Mouse (Mus musculus): ENCODE data around the gene Olfr944. TPM values are rescaled to one million over a fixed set of nuclear protein-coding genes. Genes with fewer than 3 reads are reported as not detected.

The Olfr944 gene
- not detected in 2 replicates for polyA plus RNA-seq (2016; fragmentation: Nextera tagmentation; extraction: Ambion mirVana)

GRCm38 (mm10) chr9:39201620-39202019, at the start of gene Olfr944:
Olfr944 (plus strand) TSS chr9:39201920.
- DNase-seq (ENCODE audit: extremely low spot score, low spot score): no peak

DNA sequence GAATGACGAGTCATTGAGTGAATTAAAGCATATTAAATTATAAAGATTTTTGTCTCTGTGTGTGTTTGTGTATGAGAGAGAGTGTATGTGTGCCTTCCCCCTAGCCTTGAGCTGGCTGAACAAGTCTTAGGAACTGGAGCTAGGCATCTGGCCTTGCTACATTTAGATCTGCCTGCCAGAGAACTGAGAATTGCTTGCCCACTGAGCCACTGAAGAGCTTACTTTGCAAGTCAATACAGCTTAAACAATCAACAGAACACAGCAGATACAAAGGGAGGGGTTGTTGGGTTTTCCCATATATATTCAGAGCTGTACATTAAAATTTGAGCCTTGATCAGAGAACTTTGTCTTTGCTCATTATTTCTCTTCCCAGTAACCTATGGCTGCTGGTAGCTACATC, 49.3 kb upstream of the Olfr944 start:
- Histone ChIP-seq H3K27me3 (ENCODE audit: poor library complexity, severe bottlenecking) (no peaks in the 10 kb centered on the region), H3K9me3 (no peaks in the 10 kb centered on the region), H3K4me1 (no peaks in the 10 kb centered on the region), H3K36me3 (replicated peaks) (no peaks in the 10 kb centered on the region), H3K4me3 (no peak overlapping the region), H3K27ac (no peak overlapping the region)
- 69% methylated on average over 1 of the region's 1 CpGs for WGBS
- DNase-seq (ENCODE audit: extremely low spot score, low spot score): no peak

More at GRCm38 (mm10) chr9:39201620-39202019, at the start of gene Olfr944:
- Histone ChIP-seq H3K27ac (no peak within 1 kb of the TSS), H3K27me3 (ENCODE audit: poor library complexity, severe bottlenecking) (no peaks in the 10 kb centered on the region), H3K4me1 (no peaks in the 10 kb centered on the region), H3K9me3 (no peaks in the 10 kb centered on the region), H3K36me3 (replicated peaks) (no peaks in the 10 kb centered on the region), H3K4me3 (no peak within 1 kb of the TSS)

- Histone ChIP-seq H3K4me3 (no peak within 1 kb of the TSS), H3K9me3 (peaks cover 12% of the 10 kb centered on the region), H3K36me3 (replicated peaks) (no peaks in the 10 kb centered on the region), H3K27ac (no peak within 1 kb of the TSS), H3K4me1 (no peaks in the 10 kb centered on the region), H3K27me3 (ENCODE audit: poor library complexity, severe bottlenecking) (no peaks in the 10 kb centered on the region)
- 91% methylated on average over 5 of the region's 5 CpGs for WGBS
- DNase-seq (ENCODE audit: extremely low spot score, low spot score): no peak
Observed at GRCm38 (mm10) chr9:39166004-39166403, 35.7 kb upstream of the Olfr944 start, which contains the start of gene Olfr943. Olfr943 (plus strand) TSS chr9:39166304.

GRCm38 (mm10) chr9:39249894-39250293, 48.2 kb downstream of the Olfr944 start, which contains the start of gene Olfr1537:
Olfr1537 (minus strand) TSS chr9:39249994.
- Histone ChIP-seq H3K36me3 (replicated peaks) (no peaks in the 10 kb centered on the region), H3K27ac (no peak within 1 kb of the TSS), H3K27me3 (ENCODE audit: poor library complexity, severe bottlenecking) (no peaks in the 10 kb centered on the region), H3K4me1 (no peaks in the 10 kb centered on the region), H3K4me3 (no peak within 1 kb of the TSS), H3K9me3 (no peaks in the 10 kb centered on the region)
- no peak for DNase-seq (ENCODE audit: extremely low spot score, low spot score)
- WGBS: 93% methylated on average over 1 of the region's 1 CpGs

Other genes with a start within 250 kb of the Olfr944 start
- not detected in 2 replicates for gene Olfr933, start 229.6 kb upstream of the Olfr944 start, polyA plus RNA-seq (2016; fragmentation: Nextera tagmentation; extraction: Ambion mirVana)
- gene Olfr934, start 213.6 kb upstream of the Olfr944 start, polyA plus RNA-seq (2016; fragmentation: Nextera tagmentation; extraction: Ambion mirVana): not detected in 2 replicates
- gene Olfr935, start 202.2 kb upstream of the Olfr944 start, polyA plus RNA-seq (2016; fragmentation: Nextera tagmentation; extraction: Ambion mirVana): not detected in 2 replicates
- not detected in 2 replicates for gene Olfr146, start 178.5 kb upstream of the Olfr944 start, polyA plus RNA-seq (2016; fragmentation: Nextera tagmentation; extraction: Ambion mirVana)
- gene Olfr937, start 137.0 kb upstream of the Olfr944 start, polyA plus RNA-seq (2016; fragmentation: Nextera tagmentation; extraction: Ambion mirVana): not detected in 2 replicates
- not detected in 2 replicates for gene Olfr938, start 123.0 kb upstream of the Olfr944 start, polyA plus RNA-seq (2016; fragmentation: Nextera tagmentation; extraction: Ambion mirVana)
- not detected in 2 replicates for gene Olfr27, start 73.8 kb upstream of the Olfr944 start, polyA plus RNA-seq (2016; fragmentation: Nextera tagmentation; extraction: Ambion mirVana)
- not detected in 2 replicates for gene Olfr943, start 35.6 kb upstream of the Olfr944 start, polyA plus RNA-seq (2016; fragmentation: Nextera tagmentation; extraction: Ambion mirVana)
- not detected in 2 replicates for gene Olfr1537, start 48.1 kb downstream of the Olfr944 start, polyA plus RNA-seq (2016; fragmentation: Nextera tagmentation; extraction: Ambion mirVana)
- gene Olfr945, start 74.9 kb downstream of the Olfr944 start, polyA plus RNA-seq (2016; fragmentation: Nextera tagmentation; extraction: Ambion mirVana): not detected in 2 replicates
- not detected in 2 replicates for gene Olfr948, start 124.1 kb downstream of the Olfr944 start, polyA plus RNA-seq (2016; fragmentation: Nextera tagmentation; extraction: Ambion mirVana)
- not detected in 2 replicates for gene Olfr951, start 185.5 kb downstream of the Olfr944 start, polyA plus RNA-seq (2016; fragmentation: Nextera tagmentation; extraction: Ambion mirVana)
- gene Olfr952, start 225.2 kb downstream of the Olfr944 start, polyA plus RNA-seq (2016; fragmentation: Nextera tagmentation; extraction: Ambion mirVana): not detected in 2 replicates

All from forebrain, embryonic 10.5 days (tissue).